Mouse (Mus musculus) embryonic facial prominence, embryonic 12.5 days (tissue): ENCODE measurements at regions not wholly inside any gene's neighbourhood (a gene's known extent, or its start where the extent isn't known, plus 50 kb on each side); places are given as distances from the start of the nearest gene placed in this dataset.

ENCODE experiments used
- ATAC-seq: fragments of 200-750 bp; cut with Nextera tagmentation; 2 replicates; pipeline ENCODE4 v1.8.0; 2017; ENCODE audit not compliant: insufficient number of reproducible peaks, insufficient read depth, low FRiP score, low TSS enrichment
- H3K27ac ChIP-seq: fragments of 300-500 bp; sonication (generic); 2 replicates; pipeline ENCODE4 v1.5.1; 2016; ENCODE audit warnings: mild to moderate bottlenecking
- H3K27me3 ChIP-seq: fragments of 300-500 bp; sonication (generic); 2 replicates; pipeline ENCODE4 v1.6.1; 2016; ENCODE audit warnings: mild to moderate bottlenecking, moderate library complexity
- H3K36me3 ChIP-seq: fragments of 300-500 bp; sonication (generic); 2 replicates; pipeline ENCODE4 v1.6.1; 2016; ENCODE audit warnings: mild to moderate bottlenecking
- H3K4me1 ChIP-seq: fragments of 300-500 bp; sonication (generic); 2 replicates; pipeline ENCODE4 v1.6.1; 2016
- H3K4me2 ChIP-seq: fragments of 300-500 bp; sonication (generic); replicated peaks from 2 replicates; pipeline ENCODE4 v1.6.1; 2016; ENCODE audit warnings: mild to moderate bottlenecking, moderate library complexity
- H3K4me3 ChIP-seq: fragments of 300-500 bp; sonication (generic); 2 replicates; pipeline ENCODE4 v1.5.1; 2016; ENCODE audit warnings: mild to moderate bottlenecking
- H3K9ac ChIP-seq: fragments of 300-500 bp; sonication (generic); 2 replicates; pipeline ENCODE4 v1.6.1; 2016; ENCODE audit warnings: mild to moderate bottlenecking, moderate library complexity
- H3K9me3 ChIP-seq: fragments of 300-500 bp; sonication (generic); 2 replicates; pipeline ENCODE4 v1.6.1; 2016; ENCODE audit warnings: mild to moderate bottlenecking, moderate library complexity
- WGBS: fragments of 180-500 bp; shearing (Covaris S2); methylation state at CpG from one replicate; pipeline ENCODE4 v1.1.7; 2016; 5-methylcytosine and 5-hydroxymethylcytosine counted together

DNA sequence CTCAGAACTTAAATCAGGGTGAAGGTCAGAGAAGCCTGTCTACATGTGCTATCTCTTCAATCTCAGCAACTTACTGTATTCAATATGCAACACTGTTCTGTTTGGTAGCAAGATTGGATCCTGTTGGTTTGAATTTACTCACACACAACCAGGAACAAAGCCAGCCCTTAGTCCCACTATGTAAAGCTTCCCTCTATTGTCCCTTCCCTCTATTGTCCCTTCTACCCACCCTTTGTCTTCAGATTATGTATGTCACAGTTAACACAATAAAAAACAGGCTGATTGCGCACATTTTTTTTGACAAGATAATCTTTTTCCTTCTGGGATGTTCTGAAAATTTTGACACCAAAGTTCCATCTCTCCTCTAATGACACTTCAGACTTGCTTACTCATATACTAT, 280.4 kb downstream of the Lrriq3 start:
- 87% methylated on average over 1 of the region's 1 CpGs for WGBS
- H3K9ac ChIP-seq, result no peak overlapping the region
- no peak overlapping the region for H3K4me3 ChIP-seq
- no peak overlapping the region for H3K27ac ChIP-seq
- no peak overlapping the region for H3K4me2 ChIP-seq
- no peaks in the 10 kb centered on the region for H3K9me3 ChIP-seq
- no peaks in the 10 kb centered on the region for H3K27me3 ChIP-seq
- no peaks in the 10 kb centered on the region for H3K36me3 ChIP-seq
- no peak for ATAC-seq
- H3K4me1 ChIP-seq, result no peaks in the 10 kb centered on the region

- H3K9me3 ChIP-seq, result no peaks in the 10 kb centered on the region
- no peaks in the 10 kb centered on the region for H3K36me3 ChIP-seq
- H3K9ac ChIP-seq, result no peak overlapping the region
- 82% methylated on average over 4 of the region's 4 CpGs for WGBS
- no peaks in the 10 kb centered on the region for H3K4me1 ChIP-seq
- no peak overlapping the region for H3K4me3 ChIP-seq
- no peaks in the 10 kb centered on the region for H3K27me3 ChIP-seq
- no peak for ATAC-seq
- no peak overlapping the region for H3K4me2 ChIP-seq
- no peak overlapping the region for H3K27ac ChIP-seq
Measured at GRCm38 (mm10) chr3:155381910-155382309, 288.7 kb downstream of the Lrriq3 start.

DNA sequence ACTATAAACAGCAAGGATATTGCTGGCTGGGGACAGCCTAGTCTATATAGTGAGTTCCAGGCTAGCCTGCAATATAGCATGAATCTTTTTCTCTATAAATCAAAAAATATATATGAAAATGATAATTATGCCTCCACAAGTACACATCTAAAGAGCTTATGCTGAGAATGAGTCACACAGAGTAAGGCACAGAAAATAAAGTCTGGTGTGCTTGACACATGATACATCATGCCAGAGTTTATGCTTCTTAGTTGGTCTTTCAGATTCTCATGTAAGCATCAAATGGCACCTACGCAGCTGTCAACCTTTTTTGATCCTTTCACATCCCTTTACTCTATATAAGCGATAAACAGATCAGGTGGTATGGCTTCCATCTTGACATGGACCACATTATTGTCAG, 289.6 kb downstream of the Lrriq3 start:
- no peaks in the 10 kb centered on the region for H3K9me3 ChIP-seq
- no peaks in the 10 kb centered on the region for H3K4me1 ChIP-seq
- WGBS, result 84% methylated on average over 2 of the region's 2 CpGs
- no peaks in the 10 kb centered on the region for H3K36me3 ChIP-seq
- H3K9ac ChIP-seq, result no peak overlapping the region
- H3K4me3 ChIP-seq, result no peak overlapping the region
- H3K4me2 ChIP-seq, result no peak overlapping the region
- no peak overlapping the region for H3K27ac ChIP-seq
- no peak for ATAC-seq
- H3K27me3 ChIP-seq, result no peaks in the 10 kb centered on the region

- H3K36me3 ChIP-seq, result no peaks in the 10 kb centered on the region
- H3K9ac ChIP-seq, result no peak overlapping the region
- no peak overlapping the region for H3K27ac ChIP-seq
- H3K4me1 ChIP-seq, result peaks cover 3% of the 10 kb centered on the region; the same call in 1 of the 2 replicates
- no peak overlapping the region for H3K4me3 ChIP-seq
- no peaks in the 10 kb centered on the region for H3K27me3 ChIP-seq
- 78% methylated on average over 5 of the region's 5 CpGs for WGBS
- no peaks in the 10 kb centered on the region for H3K9me3 ChIP-seq
- ATAC-seq, result no peak
- no peak overlapping the region for H3K4me2 ChIP-seq
Measured at GRCm38 (mm10) chr3:155390666-155391065, 297.4 kb downstream of the Lrriq3 start.

DNA sequence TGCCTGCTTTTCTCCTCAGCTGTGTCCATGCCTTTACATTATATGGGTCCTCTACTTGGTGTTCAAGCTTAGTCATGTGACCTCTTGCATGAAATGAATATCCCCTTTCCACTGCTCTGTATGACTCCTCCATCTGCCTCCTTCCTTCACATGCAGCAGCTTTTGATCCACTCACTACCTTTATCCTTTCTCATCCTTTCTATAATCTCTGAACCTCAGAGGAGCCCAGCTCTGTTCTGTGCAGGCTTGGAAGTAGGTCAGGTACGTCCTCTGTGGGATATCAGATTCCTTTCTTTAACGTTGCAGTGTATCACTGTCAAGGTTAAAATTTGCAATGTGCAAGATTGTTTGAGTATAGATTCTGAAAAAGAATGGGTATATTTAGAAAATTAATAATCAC, 302.9 kb downstream of the Lrriq3 start:
- no peak for ATAC-seq
- 69% methylated on average over 2 of the region's 2 CpGs for WGBS
- no peak overlapping the region for H3K27ac ChIP-seq
- no peak overlapping the region for H3K9ac ChIP-seq
- H3K9me3 ChIP-seq, result no peaks in the 10 kb centered on the region
- H3K4me2 ChIP-seq, result no peak overlapping the region
- no peaks in the 10 kb centered on the region for H3K36me3 ChIP-seq
- no peak overlapping the region for H3K4me3 ChIP-seq
- H3K27me3 ChIP-seq, result no peaks in the 10 kb centered on the region
- H3K4me1 ChIP-seq, result no peaks in the 10 kb centered on the region

GRCm38 (mm10) chr3:155401763-155402162, 308.5 kb downstream of the Lrriq3 start:
- Histone ChIP-seq H3K36me3 (no peaks in the 10 kb centered on the region), H3K9ac (no peak overlapping the region), H3K4me1 (no peaks in the 10 kb centered on the region), H3K27ac (no peak overlapping the region), H3K9me3 (no peaks in the 10 kb centered on the region), H3K4me2 (no peak overlapping the region), H3K27me3 (no peaks in the 10 kb centered on the region), H3K4me3 (no peak overlapping the region)
- 61% methylated on average over 1 of the region's 1 CpGs for WGBS
- no peak for ATAC-seq

DNA sequence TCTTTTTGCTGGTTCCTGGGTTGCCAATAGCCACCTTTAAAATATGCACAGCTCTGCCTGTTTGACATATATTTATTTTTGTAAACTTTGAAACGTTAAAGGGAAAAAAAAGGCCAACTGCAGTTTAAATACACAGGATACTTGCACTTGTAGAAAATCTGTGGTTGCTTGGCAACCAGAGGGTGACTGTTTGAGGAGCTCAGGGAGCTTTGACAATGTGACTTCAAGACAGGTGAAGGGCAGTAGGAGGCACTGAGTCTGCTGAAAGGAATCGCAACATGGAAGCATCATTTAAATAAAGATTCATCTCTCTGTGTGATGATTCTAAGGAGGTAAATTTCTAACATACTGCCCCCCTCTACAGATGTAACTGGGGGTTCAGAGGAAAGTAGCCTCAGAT, 315.7 kb downstream of the Lrriq3 start:
- Histone ChIP-seq H3K4me1 (peaks cover 16% of the 10 kb centered on the region), H3K27ac (no peak overlapping the region), H3K4me2 (no peak overlapping the region), H3K27me3 (no peaks in the 10 kb centered on the region), H3K9me3 (no peaks in the 10 kb centered on the region), H3K36me3 (no peaks in the 10 kb centered on the region), H3K9ac (no peak overlapping the region), H3K4me3 (no peak overlapping the region)
- WGBS, result 43% methylated on average over 2 of the region's 2 CpGs
- no peak for ATAC-seq

- peaks cover 16% of the 10 kb centered on the region for H3K4me1 ChIP-seq
- no peaks in the 10 kb centered on the region for H3K9me3 ChIP-seq
- ATAC-seq, result no peak
- no peak overlapping the region for H3K4me3 ChIP-seq
- no peaks in the 10 kb centered on the region for H3K27me3 ChIP-seq
- H3K27ac ChIP-seq, result no peak overlapping the region
- H3K4me2 ChIP-seq, result no peak overlapping the region
- H3K36me3 ChIP-seq, result no peaks in the 10 kb centered on the region
- H3K9ac ChIP-seq, result no peak overlapping the region
- WGBS, result 24% methylated on average over 2 of the region's 2 CpGs
Measured at GRCm38 (mm10) chr3:155409371-155409770, 316.1 kb downstream of the Lrriq3 start.

GRCm38 (mm10) chr3:155409867-155410266, 316.6 kb downstream of the Lrriq3 start:
- H3K9ac ChIP-seq, result no peak overlapping the region
- no peak overlapping the region for H3K4me3 ChIP-seq
- H3K4me1 ChIP-seq, result peaks cover 16% of the 10 kb centered on the region
- H3K4me2 ChIP-seq, result no peak overlapping the region
- ATAC-seq, result no peak
- no peaks in the 10 kb centered on the region for H3K9me3 ChIP-seq
- H3K36me3 ChIP-seq, result no peaks in the 10 kb centered on the region
- H3K27ac ChIP-seq, result no peak overlapping the region
- WGBS, result 54% methylated on average over 2 of the region's 2 CpGs
- H3K27me3 ChIP-seq, result no peaks in the 10 kb centered on the region

GRCm38 (mm10) chr3:155459701-155460481, 366.7 kb downstream of the Lrriq3 start:
- ATAC-seq, result no peak
- Histone ChIP-seq H3K27ac (no peak overlapping the region), H3K36me3 (no peaks in the 10 kb centered on the region), H3K9ac (no peak overlapping the region), H3K4me2 (no peak overlapping the region), H3K4me3 (no peak overlapping the region), H3K9me3 (no peaks in the 10 kb centered on the region), H3K27me3 (no peaks in the 10 kb centered on the region), H3K4me1 (no peaks in the 10 kb centered on the region)
- 91% methylated on average over 16 of the region's 16 CpGs for WGBS

GRCm38 (mm10) chr3:155462095-155462494, 368.9 kb downstream of the Lrriq3 start:
- 85% methylated on average over 4 of the region's 4 CpGs for WGBS
- H3K9ac ChIP-seq, result no peak overlapping the region
- no peak overlapping the region for H3K27ac ChIP-seq
- H3K9me3 ChIP-seq, result no peaks in the 10 kb centered on the region
- no peak overlapping the region for H3K4me3 ChIP-seq
- no peak overlapping the region for H3K4me2 ChIP-seq
- no peaks in the 10 kb centered on the region for H3K27me3 ChIP-seq
- no peak for ATAC-seq
- H3K4me1 ChIP-seq, result no peaks in the 10 kb centered on the region
- H3K36me3 ChIP-seq, result no peaks in the 10 kb centered on the region

DNA sequence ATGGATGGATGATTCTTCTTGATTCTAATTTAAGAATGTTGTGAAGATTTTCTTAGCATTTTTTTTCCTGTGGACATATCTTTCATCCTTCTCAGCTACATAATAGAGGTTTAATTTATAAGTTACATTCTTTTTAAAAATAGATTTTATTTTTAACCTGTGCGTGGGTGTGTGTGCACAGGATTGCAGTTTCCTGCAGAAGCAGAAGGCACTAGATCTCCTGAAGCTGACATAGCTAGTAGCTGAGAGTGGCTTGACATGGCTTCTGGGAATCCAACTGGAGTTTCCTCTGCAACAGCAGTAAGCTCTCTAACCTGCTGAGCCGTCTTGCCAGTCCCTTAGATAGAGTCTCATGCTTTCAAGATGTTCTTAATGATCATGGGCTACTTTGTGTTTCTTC, 377.5 kb downstream of the Lrriq3 start:
- WGBS, result 85% methylated on average over 2 of the region's 2 CpGs
- H3K9me3 ChIP-seq, result no peaks in the 10 kb centered on the region
- H3K36me3 ChIP-seq, result no peaks in the 10 kb centered on the region
- no peak overlapping the region for H3K4me3 ChIP-seq
- H3K4me1 ChIP-seq, result no peaks in the 10 kb centered on the region
- no peak overlapping the region for H3K4me2 ChIP-seq
- no peaks in the 10 kb centered on the region for H3K27me3 ChIP-seq
- no peak overlapping the region for H3K27ac ChIP-seq
- no peak overlapping the region for H3K9ac ChIP-seq
- ATAC-seq, result no peak
